Mouse (Mus musculus): ENCODE results near the gene Aldh8a1.

GRCm38 (mm10) chr10:21382914-21383313 is 5.8 kb downstream of the Aldh8a1 start:
- TF ChIP-seq POLR2A (IDR thresholded peaks at IDR 0.05; ENCODE audit: extremely low read depth, insufficient read depth, low read length) = no peak
- peak; percentile 41; the same call in 1 of the 2 replicates for TF ChIP-seq CTCF (IDR thresholded peaks at IDR 0.05; ENCODE audit: low read depth, low read length)
